Mouse (Mus musculus): Measurements from ENCODE around the gene Ppp1r18. TPM values are rescaled to one million over a fixed set of nuclear protein-coding genes. Genes with fewer than 3 reads are reported as not detected.
A peak's percentile ranks its signal among the peaks of the same experiment; 100 is the strongest.

Ppp1r18 gene
- total RNA-seq, 1 experiment = 29.9 TPM

DNA sequence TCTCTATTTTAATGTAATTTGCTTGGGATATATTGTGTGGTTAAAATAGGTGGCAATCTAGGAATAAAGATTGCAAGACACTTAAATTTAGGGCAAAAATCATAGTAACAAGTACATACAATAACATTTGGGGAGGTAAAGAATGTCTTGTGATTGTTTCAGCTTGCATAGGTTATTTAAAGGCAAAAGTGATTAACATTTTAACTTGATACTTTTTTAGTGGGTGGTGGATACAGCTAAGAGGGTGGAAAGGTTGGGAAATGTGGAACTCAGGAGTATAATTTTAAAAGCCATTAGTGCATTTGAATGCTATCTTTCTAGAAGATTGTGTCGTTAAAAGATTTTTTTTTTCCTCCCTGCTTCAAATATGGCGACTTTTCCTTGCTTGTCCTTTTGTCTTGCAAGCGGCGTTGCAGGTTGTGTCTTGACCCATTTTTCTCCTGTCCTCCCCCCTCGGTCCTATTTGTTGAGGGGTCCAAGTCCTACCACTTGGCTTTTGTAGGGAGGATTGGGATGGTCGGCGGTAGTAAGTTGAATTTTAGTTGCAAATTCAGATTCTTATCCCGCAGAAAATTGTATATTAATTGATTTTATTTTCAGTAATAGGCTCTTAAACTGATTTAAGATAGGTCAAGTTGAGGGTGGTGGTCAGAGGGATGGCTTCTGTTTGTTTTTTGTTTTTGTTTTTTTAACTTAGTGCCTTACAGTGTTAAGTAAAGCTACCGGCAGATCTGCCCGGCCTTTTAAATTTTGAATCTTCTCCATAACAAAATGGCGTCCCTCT lies 53.1 kb downstream of the Ppp1r18 start:
- TF ChIP-seq ZC3H11A (IDR thresholded peaks at IDR 0.05; ENCODE audit: borderline replicate concordance, low read depth, low read length) (no peak), ZNF384 (IDR thresholded peaks at IDR 0.05; ENCODE audit: low read depth, low read length) (peak; percentile 62; the same call in 1 of the 2 replicates), CHD2 (IDR thresholded peaks at IDR 0.05; ENCODE audit: low read depth, low read length) (peak; percentile 10; the same call in 1 of the 2 replicates), HCFC1 (IDR thresholded peaks at IDR 0.05; ENCODE audit: borderline replicate concordance, insufficient read depth, low read length) (no peak; the same call in 1 of the 2 replicates), MAFK (IDR thresholded peaks at IDR 0.05; ENCODE audit: insufficient read depth, low read depth, low read length) (no peak)
- H3K36me3 ChIP-seq (ENCODE audit: control insufficient read depth, insufficient read depth, low read length, poor library complexity, severe bottlenecking) = peaks cover 29% of the 10 kb centered on the region

DNA sequence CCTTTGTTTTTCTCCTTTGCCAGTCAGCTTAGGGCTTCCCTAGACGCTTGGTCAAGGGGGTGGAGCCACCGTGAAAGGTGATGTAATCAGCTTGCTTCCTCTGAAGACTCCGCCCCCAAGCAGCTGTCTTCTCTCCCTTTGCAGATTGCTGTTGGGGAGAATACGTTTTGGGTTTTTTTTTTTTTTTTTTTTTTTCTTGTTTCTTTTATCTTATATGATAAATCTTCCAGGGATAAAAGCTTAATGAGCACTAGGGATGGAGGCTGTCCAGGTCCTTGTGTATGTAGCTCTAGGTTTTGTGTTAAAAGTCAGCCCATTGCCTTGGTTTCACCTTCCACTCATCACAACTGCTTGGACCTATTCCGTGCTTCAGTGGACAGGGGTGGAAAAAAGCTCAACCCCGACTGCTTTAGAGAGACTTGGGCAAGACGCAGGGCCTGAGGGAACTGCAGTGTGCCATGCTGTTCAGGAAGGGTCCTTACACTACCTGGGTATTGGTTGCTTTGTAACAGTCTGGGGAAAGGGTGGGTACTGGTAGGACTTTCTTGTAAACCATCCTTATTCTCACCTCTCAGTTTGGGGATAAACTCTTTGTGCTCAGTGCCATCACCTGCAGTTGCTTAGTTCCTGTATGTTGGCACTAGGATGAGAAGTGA lies 53.8 kb downstream of the Ppp1r18 start:
- Histone ChIP-seq H3K27ac (ENCODE audit: insufficient read depth, low read depth, low read length, poor library complexity, severe bottlenecking) (peak overlapping the region; percentile 68), H3K9me3 (ENCODE audit: control insufficient read depth, insufficient read depth, low read depth, low read length) (no peaks in the 10 kb centered on the region), H3K9ac (ENCODE audit: insufficient read depth, low read depth, low read length, poor library complexity, severe bottlenecking) (peak overlapping the region; percentile 64), H3K4me1 (ENCODE audit: control insufficient read depth in 2 of 2, insufficient read depth in 2 of 2, low read length in 2 of 2, poor library complexity in 1 of 2) (peaks cover 0 to 8% of the 10 kb centered on the region in 2 experiments; a peak in 2 of 4 replicates), H3K4me3 (ENCODE audit: insufficient read depth in 1 of 2, low read depth in 1 of 2, low read length in 2 of 2, poor library complexity in 1 of 2, severe bottlenecking in 1 of 2) (peak overlapping the region; percentile 68 to 69), H3K36me3 (ENCODE audit: control insufficient read depth, insufficient read depth, low read length, poor library complexity, severe bottlenecking) (peaks cover 33% of the 10 kb centered on the region)
- TF ChIP-seq MAFK (IDR thresholded peaks at IDR 0.05; ENCODE audit: insufficient read depth, low read depth, low read length) = no peak
- TF ChIP-seq ZNF384 (IDR thresholded peaks at IDR 0.05; ENCODE audit: low read depth, low read length) = peak; percentile 91
- TF ChIP-seq HCFC1 (IDR thresholded peaks at IDR 0.05; ENCODE audit: borderline replicate concordance, insufficient read depth, low read length) = no peak
- TF ChIP-seq ZC3H11A (IDR thresholded peaks at IDR 0.05; ENCODE audit: borderline replicate concordance, low read depth, low read length) = no peak
- TF ChIP-seq CHD2 (IDR thresholded peaks at IDR 0.05; ENCODE audit: low read depth, low read length) = 0 out of 2 replicates have a peak, but pooled peaks have one; percentile 42
- peak; percentile 96 for DNase-seq (ENCODE audit: low read depth, low spot score)
- in situ Hi-C loops (cut with MboI; ENCODE audit: low sequenced_read_pairs in 2 of 2, unreplicated experiment in 2 of 2) = no loop called here

More for the DNA sequence above, 53.1 kb downstream of the Ppp1r18 start:
- Histone ChIP-seq H3K4me1 (ENCODE audit: control insufficient read depth in 2 of 2, insufficient read depth in 2 of 2, low read length in 2 of 2, poor library complexity in 1 of 2) (peaks cover 0 to 8% of the 10 kb centered on the region in 2 experiments; a peak in 2 of 4 replicates), H3K9me3 (ENCODE audit: control insufficient read depth, insufficient read depth, low read depth, low read length) (no peaks in the 10 kb centered on the region), H3K4me3 (ENCODE audit: insufficient read depth in 1 of 2, low read depth in 1 of 2, low read length in 2 of 2, poor library complexity in 1 of 2, severe bottlenecking in 1 of 2) (peak overlapping the region; percentile 69 to 82), H3K27ac (ENCODE audit: insufficient read depth, low read depth, low read length, poor library complexity, severe bottlenecking) (peak overlapping the region; percentile 92), H3K9ac (ENCODE audit: insufficient read depth, low read depth, low read length, poor library complexity, severe bottlenecking) (peak overlapping the region; percentile 96)
- DNase-seq (ENCODE audit: low read depth, low spot score) = no peak
- in situ Hi-C loops (cut with MboI; ENCODE audit: low sequenced_read_pairs in 2 of 2, unreplicated experiment in 2 of 2) = no loop called here

DNA sequence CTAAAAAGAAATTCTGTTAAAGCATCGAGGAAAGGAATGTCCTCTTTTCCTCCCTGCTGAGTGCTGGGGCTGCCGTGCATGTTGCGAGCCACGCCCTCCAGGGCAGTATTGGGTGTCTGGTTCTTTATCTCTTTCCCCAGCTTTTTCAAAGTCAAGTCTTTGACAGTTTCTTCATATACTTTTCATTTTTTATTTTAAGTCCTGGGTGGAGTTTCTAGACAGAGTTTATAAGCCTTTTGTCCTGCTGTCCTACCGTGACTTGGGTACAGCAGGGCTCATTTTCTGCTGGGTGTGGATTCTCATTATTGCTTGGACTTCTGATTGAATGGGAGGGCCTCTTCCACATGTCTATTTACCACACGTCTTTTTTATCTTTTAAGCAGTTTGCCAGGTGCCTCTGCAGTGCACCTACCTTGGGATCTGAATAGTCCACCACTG lies 54.5 kb downstream of the Ppp1r18 start:
- in situ Hi-C loops (cut with MboI; ENCODE audit: low sequenced_read_pairs in 2 of 2, unreplicated experiment in 2 of 2) = no loop called here
- DNase-seq (ENCODE audit: low read depth, low spot score) = no peak
- no peaks in the 10 kb centered on the region for H3K9me3 ChIP-seq (ENCODE audit: control insufficient read depth, insufficient read depth, low read depth, low read length)
- TF ChIP-seq HCFC1 (IDR thresholded peaks at IDR 0.05; ENCODE audit: borderline replicate concordance, insufficient read depth, low read length) = no peak
- no peak for TF ChIP-seq ZNF384 (IDR thresholded peaks at IDR 0.05; ENCODE audit: low read depth, low read length)
- no peak for TF ChIP-seq MAFK (IDR thresholded peaks at IDR 0.05; ENCODE audit: insufficient read depth, low read depth, low read length)
- no peak for TF ChIP-seq CHD2 (IDR thresholded peaks at IDR 0.05; ENCODE audit: low read depth, low read length)
- TF ChIP-seq ZC3H11A (IDR thresholded peaks at IDR 0.05; ENCODE audit: borderline replicate concordance, low read depth, low read length) = no peak
- H3K9ac ChIP-seq (ENCODE audit: insufficient read depth, low read depth, low read length, poor library complexity, severe bottlenecking) = no peak overlapping the region; the same call in 1 of the 2 replicates
- H3K4me1 ChIP-seq (ENCODE audit: control insufficient read depth in 2 of 2, insufficient read depth in 2 of 2, low read length in 2 of 2, poor library complexity in 1 of 2) = peaks cover 0 to 6% of the 10 kb centered on the region in 2 experiments; a peak in 2 of 4 replicates
- H3K36me3 ChIP-seq (ENCODE audit: control insufficient read depth, insufficient read depth, low read length, poor library complexity, severe bottlenecking) = peaks cover 35% of the 10 kb centered on the region
- H3K27ac ChIP-seq (ENCODE audit: insufficient read depth, low read depth, low read length, poor library complexity, severe bottlenecking) = peak overlapping the region; percentile 68; the same call in 1 of the 2 replicates
- H3K4me3 ChIP-seq (ENCODE audit: insufficient read depth in 1 of 2, low read depth in 1 of 2, low read length in 2 of 2, poor library complexity in 1 of 2, severe bottlenecking in 1 of 2) = peak overlapping the region in 1 of 2 experiments; percentile 46; a peak in 1 of 4 replicates

DNA sequence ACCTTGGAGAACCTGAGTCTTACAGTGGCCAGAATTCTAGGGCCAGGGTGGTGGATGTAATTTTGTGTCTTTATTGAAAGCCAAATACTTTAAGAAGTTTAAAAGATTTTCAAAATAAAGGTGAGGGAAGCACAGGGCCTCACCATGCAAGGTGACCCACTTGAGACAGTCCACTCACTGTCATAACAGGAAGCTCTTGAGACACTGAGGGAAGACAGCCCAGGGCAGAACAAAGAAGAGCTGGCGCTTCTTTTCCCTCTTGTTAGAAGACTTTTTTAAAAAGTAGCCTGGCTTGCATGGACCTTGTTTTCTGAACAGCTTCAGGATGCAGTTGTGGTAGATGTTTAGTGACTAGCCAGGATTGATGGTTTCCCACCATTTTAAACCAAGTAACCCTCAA lies 55.0 kb downstream of the Ppp1r18 start:
- Histone ChIP-seq H3K4me1 (ENCODE audit: control insufficient read depth in 2 of 2, insufficient read depth in 2 of 2, low read length in 2 of 2, poor library complexity in 1 of 2) (peaks cover 0 to 6% of the 10 kb centered on the region in 2 experiments; a peak in 2 of 4 replicates), H3K27ac (ENCODE audit: insufficient read depth, low read depth, low read length, poor library complexity, severe bottlenecking) (no peak overlapping the region), H3K9ac (ENCODE audit: insufficient read depth, low read depth, low read length, poor library complexity, severe bottlenecking) (no peak overlapping the region), H3K9me3 (ENCODE audit: control insufficient read depth, insufficient read depth, low read depth, low read length) (no peaks in the 10 kb centered on the region), H3K36me3 (ENCODE audit: control insufficient read depth, insufficient read depth, low read length, poor library complexity, severe bottlenecking) (peaks cover 39% of the 10 kb centered on the region), H3K4me3 (ENCODE audit: insufficient read depth in 1 of 2, low read depth in 1 of 2, low read length in 2 of 2, poor library complexity in 1 of 2, severe bottlenecking in 1 of 2) (no peak overlapping the region)
- in situ Hi-C loops (cut with MboI; ENCODE audit: low sequenced_read_pairs in 2 of 2, unreplicated experiment in 2 of 2) = no loop called here
- DNase-seq (ENCODE audit: low read depth, low spot score) = no peak
- TF ChIP-seq ZC3H11A (IDR thresholded peaks at IDR 0.05; ENCODE audit: borderline replicate concordance, low read depth, low read length) = no peak
- TF ChIP-seq HCFC1 (IDR thresholded peaks at IDR 0.05; ENCODE audit: borderline replicate concordance, insufficient read depth, low read length) = no peak
- TF ChIP-seq CHD2 (IDR thresholded peaks at IDR 0.05; ENCODE audit: low read depth, low read length) = no peak
- TF ChIP-seq ZNF384 (IDR thresholded peaks at IDR 0.05; ENCODE audit: low read depth, low read length) = no peak
- no peak for TF ChIP-seq MAFK (IDR thresholded peaks at IDR 0.05; ENCODE audit: insufficient read depth, low read depth, low read length)

All from ES-E14 (cell line).